Mouse (Mus musculus) limb, embryonic 15.5 days (tissue): ENCODE measurements around the gene Cpd. TPM values are rescaled to one million over a fixed set of nuclear protein-coding genes. Genes with fewer than 3 reads are reported as not detected.
"Not testable (repeated sequence)": the region's sequence is repeated elsewhere in the genome, so short reads cannot be mapped to it uniquely, and the experiment has no call there.

Experiments
- ATAC-seq: fragments of 200-750 bp; cut with Nextera tagmentation; 2 replicates; pipeline ENCODE4 v1.8.0; 2017; ENCODE audit warnings: low read depth, moderate TSS enrichment; ENCODE audit not compliant: insufficient number of reproducible peaks, low FRiP score, low TSS enrichment
- H3K27ac ChIP-seq: fragments of 300-500 bp; sonication (generic); 2 replicates; pipeline ENCODE4 v1.5.1; 2015; ENCODE audit warnings: moderate library complexity, mild to moderate bottlenecking, inconsistent platforms
- H3K27me3 ChIP-seq: fragments of 300-500 bp; sonication (generic); 2 replicates; pipeline ENCODE4 v1.6.1; 2015; ENCODE audit warnings: inconsistent platforms
- H3K36me3 ChIP-seq: fragments of 300-500 bp; sonication (generic); 2 replicates; pipeline ENCODE4 v1.6.1; 2015; ENCODE audit warnings: inconsistent platforms
- H3K4me1 ChIP-seq: fragments of 300-500 bp; sonication (generic); 2 replicates; pipeline ENCODE4 v1.6.1; 2015; ENCODE audit warnings: inconsistent platforms
- H3K4me2 ChIP-seq: fragments of 300-500 bp; sonication (generic); 2 replicates; pipeline ENCODE4 v1.6.1; 2015; ENCODE audit warnings: mild to moderate bottlenecking, inconsistent platforms
- H3K4me3 ChIP-seq: fragments of 300-500 bp; sonication (generic); 2 replicates; pipeline ENCODE4 v1.5.1; 2015; ENCODE audit warnings: mild to moderate bottlenecking, inconsistent platforms
- H3K9ac ChIP-seq: fragments of 300-500 bp; sonication (generic); 2 replicates; pipeline ENCODE4 v1.6.1; 2015; ENCODE audit warnings: inconsistent platforms
- H3K9me3 ChIP-seq: fragments of 300-500 bp; sonication (generic); 2 replicates; pipeline ENCODE4 v1.6.1; 2016; ENCODE audit warnings: inconsistent platforms
- WGBS: fragments of 180-500 bp; shearing (Covaris S2); methylation state at CpG from one replicate; pipeline ENCODE4 v1.1.7; 2015; 5-methylcytosine and 5-hydroxymethylcytosine counted together
- polyA plus RNA-seq: library from polyadenylated mRNA; unstranded; fragments of >200 nt; fragmentation: Nextera tagmentation; extraction: Ambion mirVana; gene quantifications from 2 replicates; pipeline ENCODE4 v1.2.1, GENCODE M21; 2015

Cpd gene
- polyA plus RNA-seq, 1 experiment from 2014 or later: 11.3 TPM

GRCm38 (mm10) chr11:76810706-76811495, 35.9 kb downstream of the Cpd start:
- Histone ChIP-seq H3K9ac (no peak overlapping the region), H3K9me3 (no peaks in the 10 kb centered on the region), H3K4me2 (no peak overlapping the region), H3K4me1 (no peaks in the 10 kb centered on the region), H3K4me3 (no peak overlapping the region), H3K27ac (no peak overlapping the region), H3K27me3 (no peaks in the 10 kb centered on the region), H3K36me3 (peaks cover 30% of the 10 kb centered on the region)
- WGBS: 85% methylated on average over 9 of the region's 9 CpGs
- ATAC-seq: no peak

- Histone ChIP-seq H3K4me2 (no peak overlapping the region), H3K36me3 (peaks cover 41% of the 10 kb centered on the region), H3K9me3 (no peaks in the 10 kb centered on the region), H3K4me3 (no peak overlapping the region), H3K27me3 (no peaks in the 10 kb centered on the region), H3K4me1 (no peaks in the 10 kb centered on the region), H3K9ac (no peak overlapping the region), H3K27ac (no peak overlapping the region)
- ATAC-seq: no peak
- 65% methylated on average over 3 of the region's 3 CpGs for WGBS
Measured at GRCm38 (mm10) chr11:76809450-76809849, 37.4 kb downstream of the Cpd start.

GRCm38 (mm10) chr11:76808550-76808949, 38.3 kb downstream of the Cpd start:
- Histone ChIP-seq H3K9me3 (no peaks in the 10 kb centered on the region), H3K9ac (no peak overlapping the region), H3K4me3 (no peak overlapping the region), H3K4me1 (no peaks in the 10 kb centered on the region), H3K4me2 (no peak overlapping the region), H3K27ac (no peak overlapping the region), H3K36me3 (peaks cover 43% of the 10 kb centered on the region), H3K27me3 (no peaks in the 10 kb centered on the region)
- no peak for ATAC-seq
- 93% methylated on average over 7 of the region's 7 CpGs for WGBS

GRCm38 (mm10) chr11:76807007-76807679, 39.7 kb downstream of the Cpd start:
- ATAC-seq: no peak
- WGBS: 81% methylated on average over 3 of the region's 3 CpGs
- peaks cover 44% of the 10 kb centered on the region for H3K36me3 ChIP-seq
- H3K9ac ChIP-seq: no peak overlapping the region
- H3K4me1 ChIP-seq: no peaks in the 10 kb centered on the region
- H3K27me3 ChIP-seq: no peaks in the 10 kb centered on the region
- no peak overlapping the region for H3K4me2 ChIP-seq
- no peak overlapping the region for H3K27ac ChIP-seq
- no peak overlapping the region for H3K4me3 ChIP-seq
- H3K9me3 ChIP-seq: no peaks in the 10 kb centered on the region

GRCm38 (mm10) chr11:76806026-76806425, 40.8 kb downstream of the Cpd start:
- H3K4me2 ChIP-seq: no peak overlapping the region
- ATAC-seq: no peak
- H3K4me1 ChIP-seq: no peaks in the 10 kb centered on the region
- H3K27ac ChIP-seq: no peak overlapping the region
- H3K27me3 ChIP-seq: no peaks in the 10 kb centered on the region
- no peaks in the 10 kb centered on the region for H3K9me3 ChIP-seq
- 65% methylated on average over 4 of the region's 4 CpGs for WGBS
- no peak overlapping the region for H3K4me3 ChIP-seq
- peaks cover 51% of the 10 kb centered on the region for H3K36me3 ChIP-seq
- no peak overlapping the region for H3K9ac ChIP-seq

GRCm38 (mm10) chr11:76805072-76805471, 41.7 kb downstream of the Cpd start:
- H3K27ac ChIP-seq, H3K9me3 ChIP-seq, H3K4me3 ChIP-seq, H3K4me2 ChIP-seq, ATAC-seq, H3K27me3 ChIP-seq, H3K4me1 ChIP-seq, H3K9ac ChIP-seq: not testable (repeated sequence)
- H3K36me3 ChIP-seq: peaks cover 45% of the 10 kb centered on the region
- 88% methylated on average over 4 of the region's 4 CpGs for WGBS

GRCm38 (mm10) chr11:76803266-76803665, 43.6 kb downstream of the Cpd start:
- peaks cover 57% of the 10 kb centered on the region for H3K36me3 ChIP-seq
- no peaks in the 10 kb centered on the region for H3K9me3 ChIP-seq
- H3K9ac ChIP-seq: no peak overlapping the region
- no peaks in the 10 kb centered on the region for H3K27me3 ChIP-seq
- 89% methylated on average over 3 of the region's 3 CpGs for WGBS
- no peak overlapping the region for H3K4me3 ChIP-seq
- no peak overlapping the region for H3K27ac ChIP-seq
- H3K4me2 ChIP-seq: no peak overlapping the region
- no peak for ATAC-seq
- no peaks in the 10 kb centered on the region for H3K4me1 ChIP-seq

GRCm38 (mm10) chr11:76797236-76797635, 49.6 kb downstream of the Cpd start:
- 85% methylated on average over 6 of the region's 6 CpGs for WGBS
- Histone ChIP-seq H3K27me3 (no peaks in the 10 kb centered on the region), H3K4me1 (no peaks in the 10 kb centered on the region), H3K27ac (no peak overlapping the region), H3K4me2 (no peak overlapping the region), H3K9me3 (no peaks in the 10 kb centered on the region), H3K4me3 (no peak overlapping the region), H3K36me3 (peaks cover 49% of the 10 kb centered on the region), H3K9ac (no peak overlapping the region)
- ATAC-seq: no peak

- Histone ChIP-seq H3K27me3 (no peaks in the 10 kb centered on the region), H3K27ac (no peak overlapping the region), H3K36me3 (peaks cover 57% of the 10 kb centered on the region), H3K9me3 (no peaks in the 10 kb centered on the region), H3K4me2 (no peak overlapping the region), H3K4me3 (no peak overlapping the region), H3K4me1 (no peaks in the 10 kb centered on the region), H3K9ac (no peak overlapping the region)
- WGBS: 87% methylated on average over 5 of the region's 5 CpGs
- no peak for ATAC-seq
Measured at GRCm38 (mm10) chr11:76795326-76795725, 51.5 kb downstream of the Cpd start.

GRCm38 (mm10) chr11:76791331-76791730, 55.5 kb downstream of the Cpd start:
- Histone ChIP-seq H3K4me1 (no peaks in the 10 kb centered on the region), H3K27ac (no peak overlapping the region), H3K9ac (no peak overlapping the region), H3K36me3 (peaks cover 37% of the 10 kb centered on the region), H3K9me3 (no peaks in the 10 kb centered on the region), H3K27me3 (no peaks in the 10 kb centered on the region), H3K4me3 (no peak overlapping the region), H3K4me2 (no peak overlapping the region)
- no peak for ATAC-seq
- WGBS: 81% methylated on average over 7 of the region's 7 CpGs

GRCm38 (mm10) chr11:76789252-76789651, 57.6 kb downstream of the Cpd start:
- H3K4me3 ChIP-seq: no peak overlapping the region
- no peaks in the 10 kb centered on the region for H3K27me3 ChIP-seq
- no peaks in the 10 kb centered on the region for H3K9me3 ChIP-seq
- no peaks in the 10 kb centered on the region for H3K4me1 ChIP-seq
- WGBS: 95% methylated on average over 1 of the region's 1 CpGs
- no peak overlapping the region for H3K4me2 ChIP-seq
- H3K36me3 ChIP-seq: peaks cover 49% of the 10 kb centered on the region
- H3K9ac ChIP-seq: no peak overlapping the region
- no peak overlapping the region for H3K27ac ChIP-seq
- ATAC-seq: no peak

- Histone ChIP-seq H3K27ac (no peak overlapping the region), H3K4me2 (no peak overlapping the region), H3K9me3 (no peaks in the 10 kb centered on the region), H3K9ac (no peak overlapping the region), H3K4me1 (0 out of 2 replicates have a peak, but pooled peaks cover 4% of the 10 kb centered on the region), H3K36me3 (peaks cover 7% of the 10 kb centered on the region; the same call in 1 of the 2 replicates), H3K27me3 (no peaks in the 10 kb centered on the region), H3K4me3 (no peak overlapping the region)
- ATAC-seq: no peak
- 85% methylated on average over 8 of the region's 8 CpGs for WGBS
Measured at GRCm38 (mm10) chr11:76775533-76775932, 71.3 kb downstream of the Cpd start.
